Mouse (Mus musculus) thymus, postnatal 14 days (tissue): ENCODE data around the gene Slx4ip.
"Not testable (repeated sequence)": the region's sequence is repeated elsewhere in the genome, so short reads cannot be mapped to it uniquely, and the experiment has no call there.

Experiments used
- DNase-seq: peaks from one replicate; pipeline ENCODE4 v3.0.0; 2021

Gene Slx4ip

GRCm38 (mm10) chr2:136891068-136891950 is at the start of gene Slx4ip, which contains the start of the genes AL731706.1 and Mkks:
Gene Slx4ip, plus strand, starts transcription at chr2:136891218.
Gene AL731706.1, minus strand, starts transcription at chr2:136891389.
Gene Mkks, minus strand, starts transcription at chr2:136891389.
- peak; percentile 99 for DNase-seq

- DNase-seq: no peak
Measured at GRCm38 (mm10) chr2:136850366-136850765, 40.7 kb upstream of the Slx4ip start.

GRCm38 (mm10) chr2:136854543-136855388 is 36.3 kb upstream of the Slx4ip start:
- no peak for DNase-seq

- no peak for DNase-seq
Measured at GRCm38 (mm10) chr2:136885579-136885978, 5.4 kb upstream of the Slx4ip start, which contains the start of gene AL731706.2. Gene AL731706.2, minus strand, starts transcription at chr2:136885679.

- DNase-seq: peak; percentile 17
Measured at GRCm38 (mm10) chr2:136886846-136887245, 4.2 kb upstream of the Slx4ip start.

- not testable (repeated sequence) for DNase-seq
Measured at GRCm38 (mm10) chr2:136890716-136891067, 326 bp upstream of the Slx4ip start.

GRCm38 (mm10) chr2:136891951-136892371 is 943 bp downstream of the Slx4ip start:
- DNase-seq: peak; percentile 93

- DNase-seq: no peak
Measured at GRCm38 (mm10) chr2:136894494-136894893, 3.5 kb downstream of the Slx4ip start.

GRCm38 (mm10) chr2:136896131-136896530 is 5.1 kb downstream of the Slx4ip start:
- no peak for DNase-seq

- DNase-seq: no peak
Measured at GRCm38 (mm10) chr2:136908596-136908995, 17.6 kb downstream of the Slx4ip start.

GRCm38 (mm10) chr2:136909298-136909697 is 18.3 kb downstream of the Slx4ip start:
- no peak for DNase-seq

GRCm38 (mm10) chr2:136911958-136912411 is 21.0 kb downstream of the Slx4ip start:
- DNase-seq: no peak

GRCm38 (mm10) chr2:136913021-136913420 is 22.0 kb downstream of the Slx4ip start:
- DNase-seq: no peak

- no peak for DNase-seq
Measured at GRCm38 (mm10) chr2:136914334-136914902, 23.4 kb downstream of the Slx4ip start.

GRCm38 (mm10) chr2:136919433-136919832 is 28.4 kb downstream of the Slx4ip start:
- DNase-seq: no peak

GRCm38 (mm10) chr2:136920257-136920993 is 29.4 kb downstream of the Slx4ip start:
- no peak for DNase-seq

GRCm38 (mm10) chr2:136921003-136921408 is 30.0 kb downstream of the Slx4ip start:
- DNase-seq: no peak

GRCm38 (mm10) chr2:136936391-136937288 is 45.6 kb downstream of the Slx4ip start:
- no peak for DNase-seq

GRCm38 (mm10) chr2:136938249-136938648 is 47.2 kb downstream of the Slx4ip start:
- no peak for DNase-seq

GRCm38 (mm10) chr2:136946297-136946696 is 55.3 kb downstream of the Slx4ip start:
- no peak for DNase-seq

GRCm38 (mm10) chr2:136947500-136947899 is 56.5 kb downstream of the Slx4ip start:
- DNase-seq: no peak
